Mouse (Mus musculus) liver, postnatal 0 days (tissue): ENCODE data around the gene Arhgef3. TPM values are rescaled to one million over a fixed set of nuclear protein-coding genes. Genes with fewer than 3 reads are reported as not detected.

Experiments used
- ATAC-seq: fragments of 200-750 bp; cut with Nextera tagmentation; 2 replicates; pipeline ENCODE4 v1.8.0; 2017; ENCODE audit warnings: mild to moderate bottlenecking, moderate library complexity
- DNase-seq: peaks from one replicate; pipeline ENCODE4 v3.0.0-alpha.2; 2016
- H3K27ac ChIP-seq: fragments of 300-500 bp; sonication (generic); 2 replicates; pipeline ENCODE4 v1.5.1; 2014; ENCODE audit warnings: antibody characterized with exemption, moderate library complexity, mild to moderate bottlenecking, low read depth
- H3K27me3 ChIP-seq: fragments of 300-500 bp; sonication (generic); 2 replicates; pipeline ENCODE4 v1.6.1; 2014; ENCODE audit warnings: low read length, control low read depth, mixed read lengths; ENCODE audit not compliant: insufficient read depth
- H3K36me3 ChIP-seq: fragments of 300-500 bp; sonication (generic); replicated peaks from 2 replicates; pipeline ENCODE4 v1.6.1; 2014; ENCODE audit warnings: mild to moderate bottlenecking, control low read depth, low read length, moderate library complexity, mixed read lengths; ENCODE audit not compliant: insufficient read depth
- H3K4me1 ChIP-seq: fragments of 300-500 bp; sonication (generic); 2 replicates; pipeline ENCODE4 v1.6.1; 2014; ENCODE audit warnings: antibody characterized with exemption, mild to moderate bottlenecking, control low read depth; ENCODE audit not compliant: insufficient read depth
- H3K4me2 ChIP-seq: fragments of 300-500 bp; sonication (generic); 2 replicates; pipeline ENCODE4 v1.6.1; 2014; ENCODE audit warnings: low read depth, mild to moderate bottlenecking, low read length, moderate library complexity, mixed read lengths
- H3K4me3 ChIP-seq: fragments of 300-500 bp; sonication (generic); 2 replicates; pipeline ENCODE4 v1.5.1; 2014; ENCODE audit warnings: low read depth, low read length
- H3K9ac ChIP-seq: fragments of 300-500 bp; sonication (generic); replicated peaks from 2 replicates; pipeline ENCODE4 v1.6.1; 2014; ENCODE audit warnings: mild to moderate bottlenecking, moderate library complexity
- H3K9me3 ChIP-seq: fragments of 300-500 bp; sonication (generic); 2 replicates; pipeline ENCODE4 v1.6.1; 2016; ENCODE audit warnings: mild to moderate bottlenecking, control low read depth, low read length, mixed read lengths
- CTCF ChIP-seq: sonication (generic); IDR thresholded peaks from 2 replicates; pipeline ENCODE4 v1.5.1; 2016; ENCODE audit warnings: antibody characterized with exemption, low read depth
- EP300 ChIP-seq: IDR thresholded peaks from 2 replicates; pipeline ENCODE4 v1.6.1; 2016; ENCODE audit warnings: antibody characterized with exemption, low read depth, mild to moderate bottlenecking
- WGBS: fragments of 180-500 bp; shearing (Covaris S2); extraction: QIAGEN DNeasy Blood & Tissue Kit; methylation state at CpG from one replicate; pipeline ENCODE4 v1.1.7; 2014; ENCODE audit not compliant: insufficient replicate concordance; 5-methylcytosine and 5-hydroxymethylcytosine counted together
- polyA plus RNA-seq: library from polyadenylated mRNA; unstranded; fragments of >200 nt; fragmentation: Nextera tagmentation; extraction: Ambion mirVana; gene quantifications from 2 replicates; pipeline ENCODE4 v1.2.1, GENCODE M21; 2015

Arhgef3 gene
- polyA plus RNA-seq, 1 experiment from 2014 or later: 11.4 TPM

- Histone ChIP-seq H3K9ac (no peak overlapping the region), H3K9me3 (no peaks in the 10 kb centered on the region), H3K27ac (no peak overlapping the region), H3K4me2 (no peak overlapping the region), H3K4me3 (no peak overlapping the region), H3K36me3 (no peaks in the 10 kb centered on the region), H3K27me3 (0 out of 2 replicates have a peak, but pooled peaks cover 2% of the 10 kb centered on the region), H3K4me1 (no peaks in the 10 kb centered on the region)
- ATAC-seq (no peak), DNase-seq (no peak)
- no peak for TF ChIP-seq CTCF
- TF ChIP-seq EP300: no peak
- WGBS: 54% methylated on average over 9 of the region's 9 CpGs
These were observed 43.9 kb upstream of the Arhgef3 start for GRCm38 (mm10) chr14:27070758-27071157.

- peak; percentile 83 for ATAC-seq
These were observed 42.7 kb upstream of the Arhgef3 start for GRCm38 (mm10) chr14:27071985-27072384.

GRCm38 (mm10) chr14:27075084-27075483, 39.6 kb upstream of the Arhgef3 start:
- Histone ChIP-seq H3K27ac (no peak overlapping the region), H3K27me3 (no peaks in the 10 kb centered on the region), H3K9ac (no peak overlapping the region), H3K36me3 (no peaks in the 10 kb centered on the region), H3K4me3 (no peak overlapping the region), H3K4me1 (no peaks in the 10 kb centered on the region), H3K4me2 (no peak overlapping the region), H3K9me3 (no peaks in the 10 kb centered on the region)
- 63% methylated on average over 6 of the region's 6 CpGs for WGBS
- no peak for DNase-seq
- ATAC-seq: no peak
- TF ChIP-seq EP300 (no peak), CTCF (no peak)

More at GRCm38 (mm10) chr14:27071985-27072384, 42.7 kb upstream of the Arhgef3 start:
- WGBS: 10% methylated on average over 3 of the region's 3 CpGs
- no peak overlapping the region for H3K4me3 ChIP-seq
- DNase-seq: peak; percentile 78
- H3K27ac ChIP-seq: no peak overlapping the region
- 0 out of 2 replicates have a peak, but pooled peaks cover under 1% of the 10 kb centered on the region for H3K27me3 ChIP-seq
- H3K9ac ChIP-seq: no peak overlapping the region
- no peak overlapping the region for H3K4me2 ChIP-seq
- no peaks in the 10 kb centered on the region for H3K4me1 ChIP-seq
- no peaks in the 10 kb centered on the region for H3K9me3 ChIP-seq
- TF ChIP-seq CTCF (no peak), EP300 (no peak)
- no peaks in the 10 kb centered on the region for H3K36me3 ChIP-seq

GRCm38 (mm10) chr14:27075909-27076521, 38.7 kb upstream of the Arhgef3 start:
- Histone ChIP-seq H3K4me3 (no peak overlapping the region), H3K9me3 (no peaks in the 10 kb centered on the region), H3K9ac (no peak overlapping the region), H3K4me2 (no peak overlapping the region), H3K27me3 (no peaks in the 10 kb centered on the region), H3K4me1 (no peaks in the 10 kb centered on the region), H3K27ac (no peak overlapping the region), H3K36me3 (no peaks in the 10 kb centered on the region)
- TF ChIP-seq EP300 (no peak), CTCF (no peak)
- DNase-seq (no peak), ATAC-seq (no peak)
- 80% methylated on average over 8 of the region's 8 CpGs for WGBS

- ATAC-seq (no peak), DNase-seq (no peak)
- Histone ChIP-seq H3K4me1 (no peaks in the 10 kb centered on the region), H3K4me3 (no peak overlapping the region), H3K27ac (no peak overlapping the region), H3K36me3 (no peaks in the 10 kb centered on the region), H3K9me3 (no peaks in the 10 kb centered on the region), H3K4me2 (no peak overlapping the region), H3K9ac (no peak overlapping the region), H3K27me3 (no peaks in the 10 kb centered on the region)
- no peak for TF ChIP-seq CTCF
- no peak for TF ChIP-seq EP300
- 68% methylated on average over 2 of the region's 2 CpGs for WGBS
These were observed 38.2 kb upstream of the Arhgef3 start for GRCm38 (mm10) chr14:27076522-27076920.

- no peak overlapping the region for H3K27ac ChIP-seq
- WGBS: 67% methylated on average over 5 of the region's 5 CpGs
- DNase-seq (no peak), ATAC-seq (no peak)
- H3K9me3 ChIP-seq: no peaks in the 10 kb centered on the region
- H3K4me2 ChIP-seq: no peak overlapping the region
- TF ChIP-seq CTCF (no peak), EP300 (no peak)
- H3K4me1 ChIP-seq: no peaks in the 10 kb centered on the region
- H3K4me3 ChIP-seq: no peak overlapping the region
- H3K27me3 ChIP-seq: no peaks in the 10 kb centered on the region
- H3K36me3 ChIP-seq: no peaks in the 10 kb centered on the region
- H3K9ac ChIP-seq: no peak overlapping the region
These were observed 33.0 kb upstream of the Arhgef3 start for GRCm38 (mm10) chr14:27081536-27082275.
